23 mouse cellular contexts compared by ENCODE assay signal in the genomic region with DNA sequence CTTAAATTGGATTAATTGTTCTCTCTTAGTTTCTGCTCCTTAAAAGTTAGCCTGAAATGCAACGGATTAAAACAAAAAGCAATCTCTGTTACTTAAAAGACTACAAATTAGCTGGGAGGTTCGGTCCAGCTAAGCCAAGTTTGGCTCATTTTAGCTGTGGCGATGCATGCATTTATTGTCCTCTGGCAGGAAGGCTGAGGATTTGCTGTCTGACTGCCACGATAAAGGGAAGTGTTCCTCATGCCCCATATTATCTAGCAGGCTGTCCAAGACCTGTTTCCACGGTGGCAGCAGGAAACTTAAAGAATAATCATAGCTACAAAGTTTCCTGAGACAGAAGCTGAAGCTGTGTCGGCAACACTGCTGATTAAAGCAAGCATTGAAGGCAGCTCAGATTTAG.
DNase-seq lines count a peak whose midpoint lies in the region; TF ChIP-seq lines count a peak whose summit lies in the region.
"Had no signal": no experiment of that assay in that cellular context is flagged by ENCODE, and none has a peak within 500 bp of the region (broad histone marks: within the 10 kb centered on the region; RNA-seq: fewer than 3 reads in every experiment).

No protein-coding gene starts in this region.

- H3K4me3 ChIP-seq in layer of hippocampus, adult 2 months = no peak overlapping the region
- no peak overlapping the region for H3K4me3 ChIP-seq in cerebellum, adult 2 months (replicated peaks; ENCODE audit: insufficient read depth, low read depth, low read length)
- H3K4me3 ChIP-seq: embryonic facial prominence, embryonic 13.5 days; erythroblast, embryonic 14.5 days; liver, embryonic 12.5 days; megakaryocyte, embryonic 14.5 days; midbrain, embryonic 13.5 days had no signal

- H3K4me1 ChIP-seq in cerebellum, adult 2 months (ENCODE audit: control insufficient read depth, insufficient read depth, low read length) = peaks cover 6% of the 10 kb centered on the region; the same call in 1 of the 2 replicates
- H3K4me1 ChIP-seq: embryonic facial prominence, embryonic 13.5 days; liver, embryonic 12.5 days; megakaryocyte, embryonic 14.5 days had no signal

- no peak for TF ChIP-seq POLR2A in brain, embryonic 14.5 days (IDR thresholded peaks at IDR 0.05; ENCODE audit: borderline replicate concordance, extremely low read depth, insufficient read depth, insufficient read length, poor library complexity, severe bottlenecking)
- TF ChIP-seq POLR2A in cerebellum, adult 2 months (IDR thresholded peaks at IDR 0.05; ENCODE audit: borderline replicate concordance, insufficient read depth, low read length) = no peak

- no peak for DNase-seq in layer of hippocampus, adult 2 months (ENCODE audit: low spot score in 2 of 2)
- no peak for DNase-seq in layer of hippocampus, adult 11-12 months (ENCODE audit: low spot score)
- DNase-seq in brain, embryonic 14.5 days (ENCODE audit: low read depth) = peak; percentile 47
- DNase-seq in cerebellum, adult 2 months = peak; percentile 49 to 68
- DNase-seq in cerebellum, postnatal 25 days = peak; percentile 36 to 48
- DNase-seq in lung, postnatal 14 days = no peak
- DNase-seq in adrenal gland, postnatal 36 days = no peak
- DNase-seq: adrenal gland, adult 2 months; B cell, adult 2 months; gastrocnemius, postnatal 36 days; heart, adult 18-20 months; kidney, adult 11 months; kidney, postnatal 14 days; left cerebral cortex, postnatal 4 days; liver, postnatal 0 days; lung, postnatal 4 days; thymus, postnatal 4 days had no signal

- 13% methylated on average over 6 of the region's 6 CpGs for WGBS in cerebellum, adult 2 months

- peak overlapping the region; percentile 47 for H3K27ac ChIP-seq in layer of hippocampus, adult 2 months
- no peak overlapping the region; the same call in 1 of the 2 replicates for H3K27ac ChIP-seq in cerebellum, adult 2 months (ENCODE audit: insufficient read depth, low read length)
- H3K27ac ChIP-seq: embryonic facial prominence, embryonic 13.5 days; hindbrain, embryonic 14.5 days; liver, embryonic 12.5 days; midbrain, embryonic 13.5 days had no signal

- TF ChIP-seq CTCF in layer of hippocampus, adult 2 months (conservative IDR thresholded peaks at IDR 0.05) = no peak
- no peak for TF ChIP-seq CTCF in brain, embryonic 14.5 days (IDR thresholded peaks at IDR 0.05; ENCODE audit: borderline replicate concordance, extremely low read depth, insufficient read depth, insufficient read length)
- no peak for TF ChIP-seq CTCF in cerebellum, adult 2 months (IDR thresholded peaks at IDR 0.05; ENCODE audit: borderline replicate concordance, insufficient read depth, low read depth, low read length)

- H3K27me3 ChIP-seq in cerebellum, adult 2 months (ENCODE audit: control insufficient read depth, insufficient read depth, low read length) = no peaks in the 10 kb centered on the region
- H3K27me3 ChIP-seq: embryonic facial prominence, embryonic 13.5 days; liver, embryonic 12.5 days; megakaryocyte, embryonic 14.5 days; midbrain, embryonic 13.5 days had no signal

Comparison
In these comparisons a context has a peak if more than half of its experiments do, and no peak if none do; other contexts are left out.
1. DNase-seq: peak in brain, embryonic 14.5 days (single experiment), cerebellum, adult 2 months (2 of 2) and cerebellum, postnatal 25 days (2 of 2); none in layer of hippocampus, adult 2 months (0 of 2), layer of hippocampus, adult 11-12 months (single experiment), lung, postnatal 14 days (single experiment) and adrenal gland, postnatal 36 days (0 of 2).